Mouse (Mus musculus) heart, embryonic 14.5 days (tissue): ENCODE results near the gene Milr1. TPM values are rescaled to one million over a fixed set of nuclear protein-coding genes. Genes with fewer than 3 reads are reported as not detected.
A peak's percentile ranks its signal among the peaks of the same experiment; 100 is the strongest.

Experiments
- ATAC-seq: fragments of 200-750 bp; cut with Nextera tagmentation; 2 replicates; pipeline ENCODE4 v1.8.0; 2017; ENCODE audit warnings: low read depth, moderate TSS enrichment; ENCODE audit not compliant: insufficient number of reproducible peaks, insufficient read depth, low FRiP score
- H3K27ac ChIP-seq, 2 experiments: fragments of 200-500 bp in 1 of 2; fragments of 300-500 bp in 1 of 2; sonication (generic) in 1 of 2; replicated peaks in 1 of 2; 2 replicates each; pipeline ENCODE4 v1.5.1; 2012 to 2014; ENCODE audit warnings: low read depth in 2 of 2, low read length in 2 of 2, control low read depth in 1 of 2, mild to moderate bottlenecking in 1 of 2, mixed read lengths in 1 of 2; ENCODE audit not compliant: control insufficient read depth in 1 of 2, insufficient read depth in 1 of 2
- H3K27me3 ChIP-seq: fragments of 300-500 bp; sonication (generic); 2 replicates; pipeline ENCODE4 v1.6.1; 2014; ENCODE audit warnings: mild to moderate bottlenecking, low read length, control low read depth; ENCODE audit not compliant: control insufficient read depth, insufficient read depth
- H3K36me3 ChIP-seq: fragments of 300-500 bp; sonication (generic); 2 replicates; pipeline ENCODE4 v1.6.1; 2014; ENCODE audit warnings: mild to moderate bottlenecking, control low read depth, low read length, mixed read lengths; ENCODE audit not compliant: control insufficient read depth, insufficient read depth
- H3K4me1 ChIP-seq, 2 experiments: fragments of 200-500 bp in 1 of 2; fragments of 300-500 bp in 1 of 2; sonication (generic) in 1 of 2; 2 replicates each; pipeline ENCODE4 v1.6.1; 2012 to 2014; ENCODE audit warnings: low read length in 2 of 2, control low read depth in 1 of 2, mixed read lengths in 1 of 2; ENCODE audit not compliant: control insufficient read depth in 2 of 2, insufficient read depth in 2 of 2
- H3K4me2 ChIP-seq: fragments of 300-500 bp; sonication (generic); 2 replicates; pipeline ENCODE4 v1.6.1; 2014; ENCODE audit warnings: mild to moderate bottlenecking, low read length
- H3K4me3 ChIP-seq, 2 experiments: fragments of 200-500 bp in 1 of 2; fragments of 300-500 bp in 1 of 2; sonication (generic) in 1 of 2; 2 replicates each; pipeline ENCODE4 v1.5.1; 2012 to 2014; ENCODE audit warnings: low read length in 2 of 2, mild to moderate bottlenecking in 2 of 2, control low read depth in 1 of 2, low read depth in 1 of 2, moderate library complexity in 1 of 2; ENCODE audit not compliant: control insufficient read depth in 1 of 2, insufficient read depth in 1 of 2
- H3K9ac ChIP-seq: fragments of 300-500 bp; sonication (generic); 2 replicates; pipeline ENCODE4 v1.6.1; 2014; ENCODE audit warnings: mild to moderate bottlenecking, low read length
- H3K9me3 ChIP-seq: fragments of 300-500 bp; sonication (generic); 2 replicates; pipeline ENCODE4 v1.6.1; 2016; ENCODE audit warnings: low read length, control low read depth; ENCODE audit not compliant: control insufficient read depth
- WGBS: fragments of 180-500 bp; shearing (Covaris S2); extraction: QIAGEN DNeasy Blood & Tissue Kit; methylation state at CpG from one replicate; pipeline ENCODE4 v1.1.7; 2014; 5-methylcytosine and 5-hydroxymethylcytosine counted together
- polyA plus RNA-seq: library from polyadenylated mRNA; unstranded; fragments of >200 nt; fragmentation: Nextera tagmentation; extraction: Ambion mirVana; gene quantifications from 2 replicates; pipeline ENCODE4 v1.2.1, GENCODE M21; 2014

Milr1 gene
- polyA plus RNA-seq, 1 experiment from 2014 or later: 1.6 TPM

DNA sequence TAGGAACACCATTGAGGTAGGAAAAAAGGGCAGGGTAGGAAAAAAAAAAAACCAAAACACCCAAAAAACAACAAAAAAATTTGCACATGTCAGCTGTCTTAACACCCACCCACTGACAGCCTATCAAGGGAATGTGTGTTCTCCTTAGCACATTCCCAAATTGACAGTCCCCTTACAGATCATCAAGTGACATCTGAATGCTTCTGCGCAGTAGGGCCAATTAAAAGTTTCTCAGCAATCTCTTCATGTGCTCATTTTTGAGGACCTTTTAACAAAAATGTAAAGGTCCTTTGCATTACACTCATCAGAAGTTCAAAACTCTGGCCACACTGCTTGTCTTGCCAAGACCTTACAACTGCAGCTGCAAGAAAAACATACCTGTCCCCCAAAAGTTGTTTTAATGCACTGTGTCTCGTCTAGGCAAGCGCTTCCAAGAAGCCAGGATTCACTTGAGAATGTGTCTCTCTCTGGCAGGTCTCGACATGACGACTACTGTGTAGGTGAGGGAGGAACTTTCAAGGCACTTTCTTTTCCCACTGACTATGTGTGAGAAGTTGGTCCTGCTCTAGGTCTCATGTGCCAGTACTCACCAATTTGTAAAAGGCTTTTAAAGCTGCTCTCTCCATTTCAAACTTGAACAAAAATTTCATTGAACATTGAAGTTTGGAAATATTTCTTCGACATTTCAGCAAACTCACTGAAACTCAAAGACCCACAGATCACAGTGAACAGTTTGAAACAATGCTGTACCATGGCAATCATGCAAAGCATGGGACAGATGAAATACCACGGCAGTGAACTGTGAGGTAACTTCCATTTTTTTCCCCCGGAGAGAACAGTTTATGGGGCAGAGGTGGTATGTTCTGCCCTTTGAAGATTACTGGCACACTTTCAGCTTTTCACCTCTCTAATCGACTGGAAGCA lies 32.1 kb downstream of the Milr1 start:
- ATAC-seq: no peak
- H3K27ac ChIP-seq: no peak overlapping the region
- peaks cover 0 to 22% of the 10 kb centered on the region in 2 experiments; a peak in 2 of 4 replicates for H3K4me1 ChIP-seq
- peaks cover 79% of the 10 kb centered on the region for H3K36me3 ChIP-seq
- H3K4me2 ChIP-seq: no peak overlapping the region
- H3K9me3 ChIP-seq: no peaks in the 10 kb centered on the region
- H3K27me3 ChIP-seq: no peaks in the 10 kb centered on the region
- no peak overlapping the region for H3K9ac ChIP-seq
- no peak overlapping the region for H3K4me3 ChIP-seq
- WGBS: 80% methylated on average over 9 of the region's 9 CpGs

DNA sequence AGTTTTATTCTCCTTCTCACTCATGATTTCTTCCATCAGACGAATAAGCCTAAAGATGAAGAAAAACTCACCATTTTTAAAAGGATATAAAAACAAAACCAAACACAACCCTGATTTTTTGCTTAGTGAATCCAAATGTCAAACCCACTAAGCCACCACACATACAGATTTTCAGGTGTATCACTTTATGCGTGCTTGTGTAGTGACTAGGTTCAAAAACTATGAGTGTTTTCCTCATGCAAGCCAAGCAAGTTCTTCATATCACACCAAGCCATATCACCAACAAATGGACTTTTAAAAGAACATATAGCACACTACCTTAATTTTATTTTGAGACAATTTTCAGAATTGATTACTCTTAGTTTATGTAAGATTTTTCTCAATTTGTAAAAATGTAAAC lies 33.5 kb downstream of the Milr1 start:
- ATAC-seq: no peak
- Histone ChIP-seq H3K4me2 (no peak overlapping the region), H3K9ac (no peak overlapping the region), H3K36me3 (peaks cover 79% of the 10 kb centered on the region), H3K27me3 (no peaks in the 10 kb centered on the region), H3K27ac (no peak overlapping the region), H3K9me3 (no peaks in the 10 kb centered on the region), H3K4me3 (no peak overlapping the region), H3K4me1 (peaks cover 0 to 22% of the 10 kb centered on the region in 2 experiments; a peak in 2 of 4 replicates)
- WGBS: 92% methylated on average over 2 of the region's 2 CpGs

DNA sequence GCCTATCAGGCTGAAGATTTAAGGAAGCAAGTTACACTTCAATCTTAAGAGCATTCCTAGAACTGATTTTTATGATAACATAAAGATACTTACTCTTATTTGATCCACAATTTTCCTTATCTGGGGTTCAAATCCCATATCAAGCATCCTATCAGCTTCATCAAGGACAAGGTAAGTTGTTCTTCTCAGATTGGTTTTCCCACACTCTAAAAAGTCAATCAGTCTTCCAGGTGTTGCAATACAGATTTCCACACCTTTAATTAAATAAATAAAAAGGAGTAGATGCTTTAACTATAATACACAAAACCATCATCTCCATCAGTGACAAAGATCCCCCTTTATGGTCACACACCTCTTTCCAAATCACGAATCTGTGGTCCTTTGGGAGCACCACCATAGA lies 34.0 kb downstream of the Milr1 start:
- peaks cover 74% of the 10 kb centered on the region for H3K36me3 ChIP-seq
- H3K27me3 ChIP-seq: no peaks in the 10 kb centered on the region
- H3K9me3 ChIP-seq: no peaks in the 10 kb centered on the region
- peak overlapping the region; percentile 85; the same call in 1 of the 2 replicates for H3K4me2 ChIP-seq
- H3K4me1 ChIP-seq: peaks cover 0 to 21% of the 10 kb centered on the region in 2 experiments; a peak in 2 of 4 replicates
- peak overlapping the region; percentile 87; the same call in 1 of the 2 replicates for H3K9ac ChIP-seq
- H3K27ac ChIP-seq: no peak overlapping the region
- WGBS: 67% methylated on average over 1 of the region's 1 CpGs
- H3K4me3 ChIP-seq: no peak overlapping the region
- ATAC-seq: no peak

DNA sequence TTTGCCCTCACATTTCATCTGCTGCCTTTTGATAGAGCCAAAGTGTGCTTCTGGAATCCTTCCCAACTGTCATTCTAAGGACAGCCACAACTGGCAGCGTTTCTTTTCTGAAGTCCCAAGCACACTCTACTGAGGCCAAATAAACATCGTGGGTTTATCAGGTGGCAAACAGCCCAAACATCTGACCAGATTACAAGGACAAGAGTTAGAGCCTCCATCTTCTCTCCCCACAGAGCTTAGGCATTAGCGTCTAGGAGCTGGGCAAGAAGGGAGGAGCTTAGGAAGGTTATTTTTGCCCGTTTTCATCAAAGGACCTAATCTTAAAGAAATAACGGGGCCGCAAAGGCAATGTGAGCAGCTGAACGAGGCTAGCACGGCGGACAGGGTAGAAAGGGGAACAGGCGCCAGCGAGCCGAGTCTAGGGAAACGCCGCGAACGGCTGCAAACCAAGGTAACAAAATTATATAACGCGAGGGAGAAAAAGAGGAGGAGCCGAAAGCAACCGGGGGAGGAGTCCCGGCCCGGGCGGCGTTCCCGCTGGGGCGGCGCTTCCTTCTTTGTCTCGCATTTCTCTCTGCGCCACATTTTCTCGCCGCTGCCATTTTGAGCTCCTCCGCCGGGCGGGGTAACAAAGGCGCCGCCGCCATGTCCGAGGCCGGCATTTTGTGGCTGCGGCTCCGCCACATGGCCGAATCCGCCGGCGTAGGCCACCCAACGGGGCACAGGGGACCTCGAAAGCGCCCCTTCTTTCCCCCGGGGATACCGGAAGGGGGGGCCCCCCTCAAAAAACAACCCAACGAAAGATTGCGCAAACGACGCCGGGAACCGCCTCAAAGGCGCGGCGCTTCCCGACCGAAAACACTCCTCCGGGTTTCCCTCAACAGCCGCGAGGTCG lies 36.4 kb downstream of the Milr1 start:
- WGBS: under 1% methylated on average over 63 of the region's 65 CpGs
- H3K27me3 ChIP-seq: no peaks in the 10 kb centered on the region
- peak overlapping the region; percentile 79 to 94 for H3K4me3 ChIP-seq
- H3K9ac ChIP-seq: peak overlapping the region; percentile 87
- H3K4me1 ChIP-seq: peaks cover 0 to 26% of the 10 kb centered on the region in 2 experiments; a peak in 2 of 4 replicates
- no peak; the same call in 1 of the 2 replicates for ATAC-seq
- no peaks in the 10 kb centered on the region for H3K9me3 ChIP-seq
- peak overlapping the region; percentile 95 to 97 for H3K27ac ChIP-seq
- peak overlapping the region; percentile 85 for H3K4me2 ChIP-seq
- peaks cover 58% of the 10 kb centered on the region for H3K36me3 ChIP-seq

DNA sequence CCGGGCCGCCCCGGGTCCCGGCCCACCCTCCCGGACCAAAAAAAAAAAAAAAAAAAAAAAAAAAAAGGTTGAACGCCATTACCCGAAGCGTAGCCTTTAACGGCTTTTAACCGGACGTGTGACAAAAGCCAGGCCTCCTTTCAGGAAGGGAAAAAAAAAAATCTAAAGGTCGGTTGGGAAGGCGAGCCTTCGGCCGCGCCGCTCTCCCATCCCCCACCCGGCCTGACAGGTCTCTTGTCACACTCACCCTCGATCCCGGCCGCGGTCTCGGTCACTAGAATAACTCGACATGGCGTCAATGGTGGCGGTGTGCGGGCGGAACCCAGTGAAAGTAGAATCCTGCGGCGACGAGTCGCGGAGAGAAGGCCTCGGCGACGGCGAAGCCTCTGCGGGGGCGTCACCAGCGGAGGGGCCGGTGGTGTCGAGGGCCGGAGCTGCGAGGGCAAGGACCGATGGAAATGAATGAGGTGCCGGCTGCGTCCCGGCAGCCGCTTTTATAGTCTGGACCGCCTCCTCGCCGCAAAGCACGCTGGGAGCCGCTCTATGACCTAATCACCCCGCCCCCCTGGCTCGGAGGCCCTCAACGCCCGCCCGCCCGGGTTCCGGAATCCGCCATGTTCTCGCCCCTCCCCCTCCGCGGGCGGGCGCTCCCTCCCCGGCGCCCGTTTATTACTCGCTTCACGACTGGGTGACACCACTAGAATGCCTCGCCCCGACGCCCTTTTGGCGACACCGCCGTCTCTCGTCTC lies 37.2 kb downstream of the Milr1 start:
- Histone ChIP-seq H3K36me3 (peaks cover 58% of the 10 kb centered on the region), H3K27ac (peak overlapping the region; percentile 95 to 99), H3K4me2 (peak overlapping the region; percentile 79), H3K9ac (peak overlapping the region; percentile 87), H3K27me3 (no peaks in the 10 kb centered on the region), H3K4me1 (peaks cover 0 to 26% of the 10 kb centered on the region in 2 experiments; a peak in 2 of 4 replicates), H3K4me3 (peak overlapping the region; percentile 79 to 94), H3K9me3 (no peaks in the 10 kb centered on the region)
- peak; percentile 77 for ATAC-seq
- WGBS: under 1% methylated on average over 79 of the region's 79 CpGs

DNA sequence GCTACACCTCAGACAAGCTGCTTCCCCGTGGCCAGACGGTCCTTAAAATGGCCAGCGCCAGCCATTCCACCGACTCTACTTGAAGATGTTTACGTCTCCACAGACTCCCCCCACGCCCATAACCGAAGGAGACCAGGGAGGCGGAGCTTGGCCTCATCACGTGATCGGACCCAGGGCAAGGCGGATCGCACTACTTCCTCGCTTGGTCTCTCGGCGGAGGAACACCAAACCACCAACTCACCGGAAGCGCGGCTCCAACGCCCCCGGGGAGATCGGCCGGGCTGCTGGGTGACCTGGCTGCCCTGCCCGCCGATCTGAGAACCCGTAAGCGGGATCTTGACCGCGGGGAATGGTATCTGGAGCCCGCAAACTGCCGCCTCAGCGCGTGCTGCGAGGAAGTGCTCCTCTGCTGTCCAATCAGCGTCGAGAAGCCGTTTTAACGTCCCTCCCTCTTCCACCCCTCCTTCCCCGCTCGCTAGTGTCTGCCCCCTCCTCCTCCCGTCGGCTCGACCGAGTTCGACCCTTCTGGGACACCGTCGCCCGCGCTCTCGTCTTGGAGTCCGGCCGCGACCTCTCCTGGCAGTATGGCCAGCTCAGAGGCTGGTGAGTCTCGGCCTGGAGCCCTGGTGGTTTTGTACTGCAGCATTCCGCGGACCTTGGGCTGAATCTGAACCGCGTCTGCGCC lies 37.9 kb downstream of the Milr1 start, which contains the start of the genes Ddx5 and Cep95:
TSS of gene Ddx5 (minus strand) at position 411 of the 685 bp plus-strand sequence.
TSS of gene Cep95 (plus strand) at position 478 of the 685 bp plus-strand sequence.
- WGBS: under 1% methylated on average over 58 of the region's 58 CpGs
- peak within 1 kb of the TSS; percentile 79 to 94 for H3K4me3 ChIP-seq
- peak; percentile 89 for ATAC-seq
- no peaks in the 10 kb centered on the region for H3K9me3 ChIP-seq
- H3K27ac ChIP-seq: peak within 1 kb of the TSS; percentile 95 to 99
- H3K36me3 ChIP-seq: peaks cover 58% of the 10 kb centered on the region
- H3K4me2 ChIP-seq: peak within 1 kb of the TSS; percentile 79
- no peaks in the 10 kb centered on the region for H3K27me3 ChIP-seq
- peak within 1 kb of the TSS; percentile 87 for H3K9ac ChIP-seq
- H3K4me1 ChIP-seq: peaks cover 0 to 26% of the 10 kb centered on the region in 2 experiments; a peak in 2 of 4 replicates
